Mouse (Mus musculus): ENCODE measurements at regions not wholly inside any gene's neighbourhood (a gene's known extent, or its start where the extent isn't known, plus 50 kb on each side); places are given as distances from the start of the nearest gene placed in this dataset.

DNA sequence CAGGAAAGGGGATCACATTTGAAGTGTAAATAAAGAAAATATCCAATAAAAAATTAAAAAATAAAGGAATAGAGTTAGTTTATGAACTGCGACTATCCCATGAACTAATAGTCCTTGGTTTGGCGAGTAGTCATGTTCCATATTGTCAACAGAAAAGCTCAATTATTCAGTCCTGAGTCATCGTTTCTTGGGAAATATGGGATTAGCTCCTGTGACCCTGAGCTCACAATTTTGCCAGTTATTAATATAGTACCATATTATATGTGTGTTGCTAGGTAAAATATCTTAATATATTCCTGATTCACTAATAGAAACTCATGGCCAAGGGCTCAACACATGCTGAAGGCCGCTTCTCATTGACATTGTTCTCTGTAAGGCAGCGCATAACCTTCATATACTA is 126.4 kb upstream of the Ccdc122 start:
- no peak for TF ChIP-seq EP300 (optimal IDR thresholded peaks at IDR 0.05)
- TF ChIP-seq CTCF (IDR thresholded peaks at IDR 0.05; ENCODE audit: low read depth): no peak

All from stomach, postnatal 0 days (tissue).